Mouse (Mus musculus) liver, embryonic 14.5 days (tissue): ENCODE measurements around the gene Tcf21.
A peak's percentile ranks its signal among the peaks of the same experiment; 100 is the strongest.

Experiments used
- CTCF ChIP-seq: IDR thresholded peaks from 2 replicates; pipeline ENCODE4 v1.5.1; 2016; ENCODE audit warnings: antibody characterized with exemption, low read depth, control low read depth
- EP300 ChIP-seq: IDR thresholded peaks from 2 replicates; pipeline ENCODE4 v1.6.1; 2016; ENCODE audit warnings: antibody characterized with exemption, low read depth

DNA sequence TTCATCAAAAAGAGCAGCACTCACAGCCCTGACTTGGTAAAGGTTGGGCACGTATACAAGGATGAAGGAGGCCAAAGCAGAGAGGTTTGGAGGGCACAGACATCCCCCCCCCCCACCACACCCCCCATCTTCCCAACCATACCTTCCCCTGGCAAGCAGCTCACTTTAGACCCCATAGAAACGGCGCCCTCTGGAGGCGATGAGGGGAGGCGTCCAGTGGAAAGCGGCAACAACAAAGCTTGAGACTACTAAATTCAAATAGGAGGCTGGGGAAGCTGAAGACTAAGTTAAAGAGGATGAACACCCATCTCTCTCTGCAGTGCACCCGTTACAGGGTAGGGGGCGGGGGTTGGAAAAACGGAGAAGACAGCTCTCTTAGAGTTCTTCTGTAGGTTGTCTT, 38.1 kb upstream of the Tcf21 start:
- TF ChIP-seq CTCF = peak; percentile 55
- no peak for TF ChIP-seq EP300
